Mouse (Mus musculus): ENCODE measurements around the gene Suclg2.

DNA sequence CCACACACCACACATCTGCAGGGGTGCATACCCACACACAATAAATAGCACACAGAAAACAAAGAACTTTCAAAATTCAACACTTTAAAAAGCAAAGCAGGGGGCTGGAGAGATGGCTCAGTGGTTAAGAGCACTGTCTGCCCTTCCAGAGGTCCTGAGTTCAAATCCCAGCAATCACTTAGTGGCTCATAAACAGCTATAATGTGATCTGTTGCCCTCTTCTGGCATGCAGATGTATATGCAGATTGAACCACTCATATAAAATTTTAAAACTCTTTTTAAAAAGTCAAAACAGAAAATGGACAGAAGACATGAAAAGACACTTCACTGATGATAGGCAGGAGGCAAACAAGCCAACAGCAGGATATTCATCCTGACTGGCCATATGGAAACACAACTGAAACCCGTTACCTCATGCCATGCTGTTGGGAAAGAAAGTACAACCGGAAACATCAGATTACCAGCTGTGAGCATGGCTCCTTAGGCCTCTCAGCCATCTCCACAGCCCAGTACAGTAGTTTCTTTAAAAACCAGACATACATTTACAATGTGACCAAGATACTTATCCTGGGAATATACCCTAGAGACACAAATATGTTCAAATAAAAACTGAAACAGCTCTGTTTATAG lies 17.5 kb downstream of the Suclg2 start:
- peak; percentile 43 for TF ChIP-seq CTCF (IDR thresholded peaks at IDR 0.05)
- TF ChIP-seq POLR2A (IDR thresholded peaks at IDR 0.05; ENCODE audit: insufficient read depth, low read depth, low read length): no peak

Data from heart, adult 2 months (tissue).